ENCODE assay signal across 19 mouse cellular contexts in genomic region chr11:60915201-60915600, GRCm38 (mm10). TPM values are rescaled to one million over a fixed set of nuclear protein-coding genes. Genes with fewer than 3 reads are reported as not detected.
DNase-seq lines count a peak whose midpoint lies in the region; ATAC-seq and TF ChIP-seq lines count a peak whose summit lies in the region.
"Had no signal": no experiment of that assay in that cellular context is flagged by ENCODE, and none has a peak within 500 bp of the region (broad histone marks: within the 10 kb centered on the region; RNA-seq: fewer than 3 reads in every experiment).

No protein-coding gene starts in this region.

- ATAC-seq in heart, embryonic 12.5 days (ENCODE audit: insufficient number of reproducible peaks, low FRiP score) = no peak
- no peak for ATAC-seq in neural tube, embryonic 13.5 days (ENCODE audit: low read depth)
- ATAC-seq: inflammation-experienced regulatory T-cells, adult 6 months; midbrain, embryonic 15.5 days had no signal

- intact Hi-C loops in gastrocnemius, postnatal 14 days (cut with DNase I; ENCODE audit: low total_unique reads) = no loop called here

- H3K4me3 ChIP-seq in heart, embryonic 12.5 days = no peak overlapping the region
- no peak overlapping the region for H3K4me3 ChIP-seq in neural tube, embryonic 13.5 days
- H3K4me3 ChIP-seq in myocyte = no peak overlapping the region

- H3K9ac ChIP-seq in heart, embryonic 12.5 days = no peak overlapping the region
- peak overlapping the region; percentile 97; the same call in 1 of the 2 replicates for H3K9ac ChIP-seq in neural tube, embryonic 13.5 days
- H3K9ac ChIP-seq: embryonic facial prominence, embryonic 12.5 days; lung, embryonic 15.5 days had no signal

- H3K4me2 ChIP-seq in heart, embryonic 12.5 days = no peak overlapping the region
- H3K4me2 ChIP-seq in neural tube, embryonic 13.5 days = no peak overlapping the region
- peak overlapping the region; percentile 98 for H3K4me2 ChIP-seq in myocyte (ENCODE audit: low read depth)

- TF ChIP-seq POLR2A in myocyte (IDR thresholded peaks at IDR 0.05; ENCODE audit: insufficient read length, low read depth) = no peak

- no peak for DNase-seq in heart, adult 9 months (ENCODE audit: low spot score in 2 of 2)
- no peak for DNase-seq in neural tube, embryonic 10.5 days (ENCODE audit: extremely low spot score, low spot score)
- no peak for DNase-seq in adrenal gland, postnatal 10 days
- no peak for DNase-seq in gastrocnemius, postnatal 14 days
- DNase-seq: cerebellum, postnatal 25 days; gastrocnemius, adult 2 months; heart, postnatal 14 days; kidney, adult 18-20 months; kidney, postnatal 4 days; thymus, adult 2 months had no signal

- peaks cover 43% of the 10 kb centered on the region for H3K4me1 ChIP-seq in heart, embryonic 12.5 days (replicated peaks)
- H3K4me1 ChIP-seq in neural tube, embryonic 13.5 days (replicated peaks) = peaks cover 34% of the 10 kb centered on the region

- peaks cover 10% of the 10 kb centered on the region for H3K79me2 ChIP-seq in myocyte (ENCODE audit: control insufficient read depth, insufficient read depth)

- H3K27me3 ChIP-seq in heart, embryonic 12.5 days (replicated peaks) = no peaks in the 10 kb centered on the region
- no peaks in the 10 kb centered on the region for H3K27me3 ChIP-seq in neural tube, embryonic 13.5 days
- H3K27me3 ChIP-seq in myocyte (ENCODE audit: control insufficient read depth, insufficient read depth, insufficient read length) = no peaks in the 10 kb centered on the region
- H3K27me3 ChIP-seq: embryonic facial prominence, embryonic 12.5 days; hindbrain, embryonic 13.5 days; lung, embryonic 15.5 days; midbrain, embryonic 15.5 days had no signal

- no peak overlapping the region for H3ac ChIP-seq in myocyte (ENCODE audit: control insufficient read depth, insufficient read length)

- H3K9me3 ChIP-seq in heart, embryonic 12.5 days (replicated peaks) = no peaks in the 10 kb centered on the region
- no peaks in the 10 kb centered on the region for H3K9me3 ChIP-seq in neural tube, embryonic 13.5 days
- H3K9me3 ChIP-seq: embryonic facial prominence, embryonic 12.5 days; hindbrain, embryonic 13.5 days; lung, embryonic 15.5 days; midbrain, embryonic 15.5 days had no signal

- 54% methylated on average over 4 of the region's 4 CpGs for WGBS in heart, embryonic 12.5 days
- WGBS in neural tube, embryonic 13.5 days = 85% methylated on average over 4 of the region's 4 CpGs

- H3K27ac ChIP-seq in heart, embryonic 12.5 days (ENCODE audit: poor library complexity, severe bottlenecking) = 0 out of 2 replicates have a peak overlapping the region, but pooled peaks have one; percentile 1
- no peak overlapping the region for H3K27ac ChIP-seq in neural tube, embryonic 13.5 days (replicated peaks)
- H3K27ac ChIP-seq: embryonic facial prominence, embryonic 12.5 days; lung, embryonic 15.5 days; macrophage had no signal

- H3K36me3 ChIP-seq in heart, embryonic 12.5 days = 0 out of 2 replicates have a peak, but pooled peaks cover under 1% of the 10 kb centered on the region
- H3K36me3 ChIP-seq in neural tube, embryonic 13.5 days = no peaks in the 10 kb centered on the region
- no peaks in the 10 kb centered on the region for H3K36me3 ChIP-seq in myocyte (ENCODE audit: control insufficient read depth, insufficient read depth)
- H3K36me3 ChIP-seq: embryonic facial prominence, embryonic 12.5 days; hindbrain, embryonic 13.5 days; lung, embryonic 15.5 days; midbrain, embryonic 15.5 days had no signal

TF ChIP-seq in myocyte, 11 proteins besides CTCF, POLR2A, EP300 and RAD21:
- TF ChIP-seq MYOD1 (IDR thresholded peaks at IDR 0.05; ENCODE audit: control insufficient read depth in 1 of 3, insufficient read length in 2 of 3, low read depth in 2 of 3) (no peak), E2F4 (IDR thresholded peaks at IDR 0.05; ENCODE audit: insufficient read depth) (no peak), CEBPB (IDR thresholded peaks at IDR 0.05; ENCODE audit: insufficient read depth, poor library complexity, severe bottlenecking) (no peak), TCF3 (IDR thresholded peaks at IDR 0.05; ENCODE audit: insufficient read length, low read depth) (no peak), MYOG (IDR thresholded peaks at IDR 0.05; ENCODE audit: control insufficient read depth in 1 of 3, insufficient read depth in 1 of 3, insufficient read length in 2 of 3, low read depth in 2 of 3) (no peak), USF1 (IDR thresholded peaks at IDR 0.05; ENCODE audit: low read depth) (no peak), REST (IDR thresholded peaks at IDR 0.05; ENCODE audit: insufficient read depth, insufficient read length) (no peak), TCF12 (IDR thresholded peaks at IDR 0.05; ENCODE audit: insufficient read depth, poor library complexity, severe bottlenecking) (no peak), MAX (IDR thresholded peaks at IDR 0.05; ENCODE audit: low read depth) (no peak), SRF (IDR thresholded peaks at IDR 0.05; ENCODE audit: control insufficient read depth, insufficient read length, low read depth) (no peak), POLR2AphosphoS2 (IDR thresholded peaks at IDR 0.05; ENCODE audit: insufficient read length, low read depth) (no peak)

RNA-seq across cellular contexts. Expression of gene Natd1, which starts 0.7 kb away (rescaled TPM):
- 22.1 and 25.5 TPM in 2 replicates for polyA plus RNA-seq in heart, embryonic 12.5 days (2016; fragmentation: Nextera tagmentation; extraction: Ambion mirVana)
- polyA plus RNA-seq in neural tube, embryonic 13.5 days (2015; fragmentation: Nextera tagmentation; extraction: Ambion mirVana) = 28.8 and 30.0 TPM in 2 replicates
- 20.0 TPM for polyA plus RNA-seq in myocyte (2012; fragmentation: generic; extraction: Trizol)
- 10 to 100 TPM; 21.4 to 28.0 TPM for total RNA-seq in adrenal gland, postnatal 10 days (2021)
- total RNA-seq in gastrocnemius, postnatal 14 days (2021) = 10 to 100 TPM; 10.6 to 11.9 TPM

RNA-seq across cellular contexts. Expression of gene Map2k3, which starts 16.6 kb away (rescaled TPM):
- 77.6 and 78.5 TPM in 2 replicates for polyA plus RNA-seq in heart, embryonic 12.5 days (2016; fragmentation: Nextera tagmentation; extraction: Ambion mirVana)
- polyA plus RNA-seq in neural tube, embryonic 13.5 days (2015; fragmentation: Nextera tagmentation; extraction: Ambion mirVana) = 31.4 and 32.0 TPM in 2 replicates
- 68.5 TPM for polyA plus RNA-seq in myocyte (2012; fragmentation: generic; extraction: Trizol)
- total RNA-seq in adrenal gland, postnatal 10 days (2021) = 10 to 100 TPM; 64.6 to 81.5 TPM
- 100 to 1,000 TPM; 144 to 173 TPM for total RNA-seq in gastrocnemius, postnatal 14 days (2021)

RNA-seq across cellular contexts. Expression of gene Tmem11, which starts 36.1 kb away (rescaled TPM):
- 52.6 and 53.9 TPM in 2 replicates for polyA plus RNA-seq in heart, embryonic 12.5 days (2016; fragmentation: Nextera tagmentation; extraction: Ambion mirVana)
- polyA plus RNA-seq in neural tube, embryonic 13.5 days (2015; fragmentation: Nextera tagmentation; extraction: Ambion mirVana) = 52.6 and 56.0 TPM in 2 replicates
- polyA plus RNA-seq in myocyte (2012; fragmentation: generic; extraction: Trizol) = 68.7 TPM
- 10 to 100 TPM; 51.9 to 54.1 TPM for total RNA-seq in adrenal gland, postnatal 10 days (2021)
- 10 to 100 TPM; 35.6 to 38.0 TPM for total RNA-seq in gastrocnemius, postnatal 14 days (2021)
